Mouse (Mus musculus) urinary bladder, adult 2 months (tissue): ENCODE data around the gene Vmn1r198. TPM values are rescaled to one million over a fixed set of nuclear protein-coding genes. Genes with fewer than 3 reads are reported as not detected.
"Not testable (repeated sequence)": the region's sequence is repeated elsewhere in the genome, so short reads cannot be mapped to it uniquely, and the experiment has no call there.

Source experiments
- DNase-seq: peaks from one replicate; pipeline ENCODE4 v3.0.0; 2022; ENCODE audit warnings: low spot score
- polyA plus RNA-seq: library from polyadenylated mRNA; depleted of rRNA; stranded (reverse); fragments of >200 nt; gene quantifications from 2 replicates; pipeline ENCODE4 v1.2.3, GENCODE M21; 2012; rRNA removed

Vmn1r198 gene
- polyA plus RNA-seq = not detected in 2 replicates

DNA sequence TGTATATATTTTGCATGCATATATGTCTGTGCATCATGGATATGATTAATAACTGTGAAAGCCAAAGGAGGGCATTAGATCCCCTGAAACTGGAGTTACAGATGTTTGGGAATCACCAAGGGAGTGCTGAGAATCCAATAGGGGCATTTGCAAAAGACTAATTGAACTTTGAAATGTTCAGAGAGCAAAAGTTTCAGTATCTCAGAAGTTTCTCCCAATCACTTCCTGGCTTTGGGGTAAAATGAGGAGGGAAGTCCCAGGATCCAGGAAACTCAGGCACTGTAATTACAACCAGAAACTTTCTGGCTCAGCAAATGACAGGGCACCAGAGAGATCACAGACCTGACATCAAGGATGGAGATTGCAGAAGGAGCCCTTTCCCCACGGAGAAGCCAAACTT is at the start of gene Vmn1r198:
TSS of gene Vmn1r198 (plus strand) at position 301 of the 400 bp plus-strand sequence.
- DNase-seq = no peak

DNA sequence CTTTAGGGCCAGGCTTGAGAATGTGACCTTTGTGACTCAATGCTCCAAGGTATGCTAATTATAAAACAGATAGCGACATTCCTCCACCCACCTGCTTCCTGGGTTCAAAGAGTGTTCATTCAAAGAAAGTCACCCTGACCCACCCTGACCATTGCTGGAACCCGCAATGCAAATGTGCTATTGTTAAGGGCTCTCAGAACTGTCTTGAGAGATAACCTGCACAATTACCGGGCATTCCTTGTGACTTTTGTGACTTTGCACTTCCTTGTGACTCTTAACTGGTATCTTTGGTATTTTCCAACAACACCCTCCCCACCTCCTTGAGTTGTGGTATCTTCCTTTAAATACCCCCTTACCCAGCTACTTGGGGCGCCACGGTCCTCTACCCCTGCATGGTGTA is 42.1 kb upstream of the Vmn1r198 start:
- DNase-seq = not testable (repeated sequence)

DNA sequence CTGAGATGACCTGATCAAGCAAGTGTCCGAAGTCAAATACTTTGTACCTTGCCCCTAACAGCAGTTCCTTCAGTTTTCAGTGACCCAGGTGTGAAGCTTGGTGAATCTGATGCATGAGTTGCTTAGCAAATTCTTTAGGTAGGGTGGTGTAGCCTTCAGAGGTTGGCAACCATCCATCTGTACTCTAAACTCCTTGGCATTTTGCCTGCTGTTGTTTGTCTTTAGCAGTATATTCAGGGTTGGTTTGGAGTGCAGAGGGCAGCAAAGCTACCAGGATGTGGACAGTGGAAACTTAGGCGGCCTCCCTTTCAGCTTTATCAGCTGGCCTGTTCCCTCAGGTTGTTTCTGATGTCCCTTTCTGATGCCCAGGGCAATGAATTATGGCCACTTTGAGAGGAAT is 34.8 kb upstream of the Vmn1r198 start:
- no peak for DNase-seq

DNA sequence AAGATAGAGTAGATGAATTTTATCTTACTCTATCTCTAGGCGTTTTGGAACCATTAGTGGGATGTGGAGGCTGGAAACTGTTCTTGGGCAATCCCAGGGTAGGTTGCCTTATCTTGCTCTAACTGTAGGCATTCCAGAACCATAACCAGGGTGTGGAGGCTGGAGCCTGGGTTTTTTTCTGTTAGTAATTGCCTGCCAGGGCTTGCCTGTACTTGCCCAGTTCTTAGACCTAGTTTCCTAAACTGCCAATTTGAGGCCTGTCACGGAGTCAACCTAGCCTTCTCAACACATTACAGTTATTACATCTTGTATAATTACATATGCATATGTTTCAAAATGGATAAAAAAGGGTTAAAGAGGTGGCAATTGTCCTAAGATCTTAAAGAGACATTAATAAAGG is 32.8 kb upstream of the Vmn1r198 start:
- no peak for DNase-seq

DNA sequence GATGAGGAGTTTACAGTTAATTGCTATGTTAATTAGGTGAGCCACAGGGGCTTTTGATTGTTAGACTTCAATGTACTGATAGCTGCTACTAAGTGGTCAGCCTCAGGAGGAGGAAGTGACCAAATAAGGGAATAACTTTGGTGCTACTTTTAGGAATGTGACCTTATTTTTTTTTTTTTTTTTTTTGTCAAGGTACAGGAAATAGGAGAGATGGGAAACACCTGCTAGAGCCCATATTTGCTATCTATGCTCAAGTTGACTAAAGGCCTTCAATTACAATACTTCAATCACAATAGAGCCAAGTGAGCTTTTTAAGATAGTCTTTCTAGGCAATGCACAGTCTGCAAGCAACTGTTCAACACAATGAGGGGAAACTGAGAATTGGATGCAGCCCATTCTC is 30.1 kb upstream of the Vmn1r198 start:
- no peak for DNase-seq

DNA sequence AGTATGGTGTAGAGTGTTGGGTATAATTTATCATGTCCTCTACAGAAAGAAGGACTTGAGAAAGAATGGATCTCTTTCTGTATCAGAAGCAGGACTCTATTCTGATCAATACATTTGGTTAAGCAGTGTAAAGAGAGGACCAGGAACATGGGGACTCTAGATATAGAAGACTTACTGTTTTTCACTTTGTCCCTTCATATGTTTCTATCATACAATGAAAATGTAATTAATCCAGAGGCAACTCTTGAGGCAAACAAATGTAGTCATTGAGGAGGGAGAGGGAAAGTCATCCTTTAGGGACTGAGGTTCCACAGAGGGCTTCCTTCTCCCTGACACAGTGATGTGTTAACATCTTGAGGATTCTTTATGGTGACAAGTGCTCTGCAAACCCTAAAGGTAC is 25.9 kb upstream of the Vmn1r198 start, which contains the start of gene Vmn1r197:
TSS of gene Vmn1r197 (plus strand) at position 301 of the 400 bp plus-strand sequence.
- no peak for DNase-seq

DNA sequence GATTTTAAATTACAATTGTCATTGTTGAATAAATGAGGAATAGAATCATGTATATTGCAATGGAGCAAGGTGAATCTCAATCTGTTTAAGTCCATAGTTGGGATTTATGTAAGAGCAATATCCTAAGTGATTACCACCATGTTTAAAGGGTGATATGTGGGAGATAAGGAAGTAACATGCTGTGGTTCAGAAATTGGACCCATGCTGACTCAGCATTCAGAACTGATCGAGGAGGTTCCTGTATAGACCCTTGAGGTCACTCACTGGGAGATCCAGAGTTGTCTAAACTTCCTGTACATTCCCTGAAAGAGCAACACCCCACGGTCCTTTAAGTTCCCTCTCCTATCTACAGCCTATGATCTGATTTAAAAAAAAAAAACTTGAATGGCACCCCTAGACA is 16.9 kb upstream of the Vmn1r198 start:
- DNase-seq = no peak

DNA sequence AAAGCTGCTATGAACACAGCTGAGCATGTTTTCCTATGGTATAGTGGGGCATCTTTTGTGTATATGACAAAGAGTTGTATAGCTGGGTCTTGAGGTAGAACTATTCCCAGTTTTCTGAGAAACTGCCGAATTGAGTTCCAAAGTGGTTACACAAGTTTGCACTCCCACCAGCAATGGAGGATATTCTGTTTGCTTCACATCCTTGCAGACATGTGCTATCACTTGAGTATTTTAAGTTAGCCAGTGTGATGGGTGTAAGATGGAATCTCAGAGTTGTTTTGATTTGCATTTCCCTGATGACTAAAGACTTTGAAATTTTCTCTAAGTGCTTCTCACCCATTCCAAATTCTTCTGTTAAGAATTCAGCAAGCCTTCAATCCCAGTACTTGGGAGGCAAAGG is 14.6 kb upstream of the Vmn1r198 start:
- no peak for DNase-seq

DNA sequence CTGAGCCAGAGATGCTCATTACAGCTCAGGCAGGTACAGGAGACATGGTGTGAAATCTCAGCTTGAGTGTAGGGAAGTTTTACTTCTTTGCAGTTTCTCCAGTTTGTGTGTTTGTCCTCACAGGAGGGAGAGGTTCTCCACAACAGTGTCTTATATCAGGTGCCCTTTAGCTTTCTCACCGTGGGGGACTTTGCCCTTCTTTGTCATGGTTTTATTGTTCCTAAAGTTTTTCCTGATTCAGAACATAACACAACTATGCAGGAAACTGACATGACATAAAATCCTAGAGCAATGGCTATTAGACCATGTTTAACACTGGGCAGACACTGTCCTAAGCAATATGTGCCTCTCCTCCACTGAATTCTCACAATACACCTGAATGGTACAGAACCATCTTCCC is 649 bp downstream of the Vmn1r198 start:
- no peak for DNase-seq

DNA sequence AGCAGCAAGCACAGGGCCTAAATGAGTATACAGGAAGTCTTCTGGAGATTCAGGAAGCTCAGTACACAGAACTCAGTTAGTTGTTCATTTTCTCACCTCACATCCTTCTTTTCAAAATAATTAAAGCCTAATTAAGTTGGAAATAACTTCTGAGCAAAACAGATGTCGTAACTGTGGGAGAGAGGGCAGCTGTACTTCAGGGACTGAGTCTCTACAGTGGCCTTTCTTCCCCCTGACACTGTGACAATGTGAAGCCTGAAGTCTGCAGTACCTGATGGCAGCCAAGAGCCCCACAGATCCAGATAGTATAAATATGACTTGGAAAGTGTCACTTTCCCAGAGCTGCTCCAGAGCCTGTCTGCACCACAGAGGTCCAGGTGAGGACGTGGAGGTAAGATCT is 29.4 kb downstream of the Vmn1r198 start, which contains the start of gene Vmn1r199:
TSS of gene Vmn1r199 (plus strand) at position 301 of the 400 bp plus-strand sequence.
- no peak for DNase-seq

DNA sequence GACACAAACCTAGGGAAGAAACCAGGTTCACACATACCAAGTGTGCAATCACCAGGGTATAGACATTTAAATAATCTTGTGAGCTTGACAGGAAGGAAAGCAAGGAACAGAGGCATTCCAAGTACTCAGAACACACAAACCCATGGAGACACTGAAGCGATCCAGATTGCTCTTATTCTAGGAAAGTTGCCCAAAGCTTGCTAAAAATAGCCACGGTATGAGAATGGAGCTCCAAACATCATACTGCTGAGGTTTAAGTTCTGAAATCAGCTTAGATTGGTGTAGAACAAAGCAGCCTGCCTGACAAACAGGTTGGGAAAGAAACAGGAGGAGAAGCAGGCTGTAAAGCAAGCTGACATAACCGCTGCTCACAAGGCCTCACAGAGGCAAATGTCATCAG is 31.0 kb downstream of the Vmn1r198 start:
- not testable (repeated sequence) for DNase-seq

DNA sequence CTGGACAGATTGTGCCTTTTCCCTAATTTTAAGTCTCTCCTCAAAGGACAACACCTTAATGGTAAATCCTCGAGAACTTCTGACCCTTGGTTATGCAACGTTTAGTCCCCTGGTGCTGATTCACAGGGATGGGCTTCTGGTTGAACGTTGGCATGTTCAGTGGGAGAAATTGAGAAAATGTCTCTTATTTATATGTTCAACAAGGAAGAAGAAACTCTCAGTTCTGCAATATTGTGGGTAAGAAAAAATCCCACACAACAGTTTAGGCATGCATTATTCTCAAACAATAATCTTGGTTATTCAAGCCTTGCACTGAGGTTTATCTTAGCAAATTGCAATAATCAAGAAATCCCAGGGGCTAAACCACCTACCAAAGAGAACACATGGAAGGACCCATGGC is 33.2 kb downstream of the Vmn1r198 start:
- no peak for DNase-seq

DNA sequence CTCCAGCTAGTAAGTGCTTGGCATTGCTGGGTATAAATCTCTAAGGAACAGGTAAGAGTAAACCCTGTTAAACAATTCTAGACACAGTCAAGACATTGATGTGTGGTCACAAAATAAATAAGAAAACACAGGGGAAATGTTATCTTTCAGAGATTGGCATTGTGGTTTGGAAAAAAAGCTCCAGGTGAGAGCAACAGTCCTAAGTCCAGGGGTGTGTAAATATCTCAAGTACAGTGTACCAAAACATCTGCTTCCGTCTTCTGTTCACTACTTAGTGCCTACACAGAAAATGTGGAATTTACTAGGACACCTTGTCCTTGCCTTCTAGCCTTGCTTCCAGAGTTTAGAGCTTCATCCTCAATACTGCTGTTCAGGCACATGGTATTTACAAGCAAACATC is 36.9 kb downstream of the Vmn1r198 start:
- no peak for DNase-seq

DNA sequence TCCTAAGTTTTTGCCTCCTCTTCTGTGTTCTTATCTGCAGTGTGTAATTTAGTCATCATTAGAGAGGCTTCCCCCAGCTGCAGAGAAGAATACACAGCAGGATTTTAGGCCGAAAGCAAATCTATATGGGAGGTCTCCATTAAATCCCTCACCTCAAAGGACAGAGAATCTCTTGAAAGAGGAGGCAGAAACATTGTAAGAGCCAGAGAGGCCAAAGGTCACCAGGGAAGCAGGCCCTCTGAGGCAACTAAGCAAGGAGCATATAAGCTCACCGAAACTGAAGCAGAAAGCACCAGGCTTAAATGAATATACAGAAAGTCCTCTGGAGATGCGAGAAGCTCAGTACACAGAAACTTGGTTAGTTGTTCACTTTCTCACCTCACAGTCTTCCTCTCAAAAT is 39.9 kb downstream of the Vmn1r198 start, which contains the start of gene Vmn1r200:
TSS of gene Vmn1r200 (plus strand) at position 301 of the 400 bp plus-strand sequence.
- DNase-seq = no peak

DNA sequence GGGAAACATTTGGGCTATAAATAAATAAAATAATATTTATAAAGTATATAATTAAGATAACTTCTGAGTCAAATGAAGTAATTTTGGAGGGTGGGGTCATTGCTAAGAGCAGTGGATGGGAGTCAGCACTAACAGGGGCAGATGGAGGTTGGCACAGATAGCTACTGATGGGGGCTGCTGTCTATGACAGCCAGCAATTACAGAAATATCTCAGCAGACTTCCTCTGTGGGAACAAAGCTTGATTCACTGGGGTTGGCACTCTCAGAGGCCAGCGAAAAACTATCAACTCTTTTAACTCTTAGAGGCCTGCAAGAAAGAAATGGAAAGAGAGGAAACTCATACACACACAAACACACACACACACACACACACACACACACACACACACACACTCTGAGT is 52.8 kb downstream of the Vmn1r198 start:
- no peak for DNase-seq

Other genes with a start within 250 kb of the Vmn1r198 start
- gene Vmn1r189, start 244.5 kb upstream of the Vmn1r198 start, polyA plus RNA-seq = not detected in 2 replicates
- gene Vmn1r191, start 166.4 kb upstream of the Vmn1r198 start, polyA plus RNA-seq = not detected in 2 replicates
- not detected in 2 replicates for gene Vmn1r192, start 159.2 kb upstream of the Vmn1r198 start, polyA plus RNA-seq
- gene Vmn1r193, start 127.2 kb upstream of the Vmn1r198 start, polyA plus RNA-seq = not detected in 2 replicates
- not detected in 2 replicates for gene Vmn1r194, start 106.1 kb upstream of the Vmn1r198 start, polyA plus RNA-seq
- not detected in 2 replicates for gene Vmn1r195, start 79.8 kb upstream of the Vmn1r198 start, polyA plus RNA-seq
- gene Vmn1r196, start 60.4 kb upstream of the Vmn1r198 start, polyA plus RNA-seq = not detected in 2 replicates
- gene Vmn1r197, start 25.8 kb upstream of the Vmn1r198 start, polyA plus RNA-seq = not detected in 2 replicates
- not detected in 2 replicates for gene Vmn1r199, start 29.5 kb downstream of the Vmn1r198 start, polyA plus RNA-seq
- gene Vmn1r200, start 40.0 kb downstream of the Vmn1r198 start, polyA plus RNA-seq = not detected in 2 replicates
- not detected in 2 replicates for gene Vmn1r201, start 121.6 kb downstream of the Vmn1r198 start, polyA plus RNA-seq
- 0.01 TPM in 1 of 2 replicates, not detected in the other for gene Vmn1r202, start 155.0 kb downstream of the Vmn1r198 start, polyA plus RNA-seq
- gene Vmn1r203, start 167.8 kb downstream of the Vmn1r198 start, polyA plus RNA-seq = not detected in 2 replicates
- gene Vmn1r204, start 202.8 kb downstream of the Vmn1r198 start, polyA plus RNA-seq = not detected in 2 replicates
- gene Vmn1r205, start 242.6 kb downstream of the Vmn1r198 start, polyA plus RNA-seq = not detected in 2 replicates